Mouse (Mus musculus) right cerebral cortex, adult 2 months (tissue): ENCODE data around the gene Cpt1a.
A peak's percentile ranks its signal among the peaks of the same experiment; 100 is the strongest.

Experiments used
- DNase-seq, 2 experiments: peaks; one replicate each; pipeline ENCODE4 v3.0.0; 2021 to 2022; ENCODE audit warnings: low spot score in 2 of 2

Gene Cpt1a

GRCm38 (mm10) chr19:3324931-3325711 lies 3.0 kb downstream of the Cpt1a start:
- peak; percentile 53 to 64 for DNase-seq

- no peak for DNase-seq
Measured at GRCm38 (mm10) chr19:3325771-3326478, 3.8 kb downstream of the Cpt1a start.

- no peak for DNase-seq
Measured at GRCm38 (mm10) chr19:3326479-3327047, 4.4 kb downstream of the Cpt1a start.

GRCm38 (mm10) chr19:3333247-3333646 lies 11.1 kb downstream of the Cpt1a start:
- DNase-seq, result no peak

- DNase-seq, result no peak
Measured at GRCm38 (mm10) chr19:3333694-3334515, 11.8 kb downstream of the Cpt1a start.

- no peak for DNase-seq
Measured at GRCm38 (mm10) chr19:3334550-3334949, 12.4 kb downstream of the Cpt1a start.

GRCm38 (mm10) chr19:3335917-3336316 lies 13.8 kb downstream of the Cpt1a start:
- no peak for DNase-seq

- DNase-seq, result no peak
Measured at GRCm38 (mm10) chr19:3336485-3337255, 14.5 kb downstream of the Cpt1a start.

GRCm38 (mm10) chr19:3339187-3339586 lies 17.1 kb downstream of the Cpt1a start:
- DNase-seq, result no peak

GRCm38 (mm10) chr19:3341021-3341420 lies 18.9 kb downstream of the Cpt1a start:
- peak in 1 of 2 experiments; percentile 55 for DNase-seq

- no peak for DNase-seq
Measured at GRCm38 (mm10) chr19:3343929-3344328, 21.8 kb downstream of the Cpt1a start.

- no peak for DNase-seq
Measured at GRCm38 (mm10) chr19:3344636-3345544, 22.8 kb downstream of the Cpt1a start.

GRCm38 (mm10) chr19:3347784-3348183 lies 25.6 kb downstream of the Cpt1a start:
- no peak for DNase-seq

GRCm38 (mm10) chr19:3353415-3354111 lies 31.4 kb downstream of the Cpt1a start:
- peak in 1 of 2 experiments; percentile 6 for DNase-seq

- no peak for DNase-seq
Measured at GRCm38 (mm10) chr19:3355096-3355495, 33.0 kb downstream of the Cpt1a start.

GRCm38 (mm10) chr19:3356516-3356915 lies 34.4 kb downstream of the Cpt1a start:
- DNase-seq, result no peak

- no peak for DNase-seq
Measured at GRCm38 (mm10) chr19:3357620-3358019, 35.5 kb downstream of the Cpt1a start.

GRCm38 (mm10) chr19:3359841-3360588 lies 37.9 kb downstream of the Cpt1a start:
- no peak for DNase-seq

GRCm38 (mm10) chr19:3363510-3363909 lies 41.4 kb downstream of the Cpt1a start:
- no peak for DNase-seq
